Mouse (Mus musculus): ENCODE measurements around the gene Styk1. TPM values are rescaled to one million over a fixed set of nuclear protein-coding genes. Genes with fewer than 3 reads are reported as not detected.
"Not testable (repeated sequence)": the region's sequence is repeated elsewhere in the genome, so short reads cannot be mapped to it uniquely, and the experiment has no call there.

Styk1 gene
- polyA plus RNA-seq, 1 experiment from 2014 or later = 8.0 TPM

- no peaks in the 10 kb centered on the region for H3K4me1 ChIP-seq
- no peaks in the 10 kb centered on the region for H3K9me3 ChIP-seq
- no peak overlapping the region for H3K4me2 ChIP-seq
- H3K4me3 ChIP-seq (replicated peaks) = no peak overlapping the region
- peak overlapping the region; percentile 74; the same call in 1 of the 2 replicates for H3K27ac ChIP-seq
- 69% methylated on average over 7 of the region's 7 CpGs for WGBS
- ATAC-seq (ENCODE audit: insufficient read depth, low FRiP score, low read depth) = peak; percentile 94
- H3K9ac ChIP-seq = no peak overlapping the region
- no peaks in the 10 kb centered on the region for H3K36me3 ChIP-seq
- H3K27me3 ChIP-seq (replicated peaks) = no peaks in the 10 kb centered on the region
These were observed 37.0 kb downstream of the Styk1 start for GRCm38 (mm10) chr6:131316155-131317101.

DNA sequence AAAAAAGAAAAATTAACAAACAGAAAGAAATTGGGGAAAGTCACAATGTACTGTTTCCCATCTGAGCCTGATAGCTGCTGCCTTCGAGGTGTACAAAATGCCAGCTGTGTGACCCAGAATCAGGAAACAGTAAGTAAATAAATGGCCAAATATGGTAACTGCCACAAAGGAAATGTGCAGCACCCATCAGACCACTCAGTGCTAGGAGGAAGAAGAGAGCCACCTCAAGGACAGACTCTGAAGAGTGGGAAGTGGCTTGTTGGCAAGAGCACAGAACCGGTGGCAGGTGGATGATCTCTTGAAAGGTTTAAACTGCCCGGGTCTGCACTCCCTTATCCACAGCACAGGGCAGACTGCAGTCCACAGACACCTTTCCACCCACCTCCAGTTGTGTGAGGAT, 45.4 kb downstream of the Styk1 start:
- H3K36me3 ChIP-seq = no peaks in the 10 kb centered on the region
- ATAC-seq (ENCODE audit: insufficient read depth, low FRiP score, low read depth) = no peak
- WGBS = 39% methylated on average over 3 of the region's 3 CpGs
- no peak overlapping the region for H3K4me2 ChIP-seq
- no peak overlapping the region for H3K4me3 ChIP-seq (replicated peaks)
- H3K9ac ChIP-seq = no peak overlapping the region
- no peaks in the 10 kb centered on the region for H3K9me3 ChIP-seq
- H3K27me3 ChIP-seq (replicated peaks) = no peaks in the 10 kb centered on the region
- no peak overlapping the region for H3K27ac ChIP-seq
- H3K4me1 ChIP-seq = no peaks in the 10 kb centered on the region

DNA sequence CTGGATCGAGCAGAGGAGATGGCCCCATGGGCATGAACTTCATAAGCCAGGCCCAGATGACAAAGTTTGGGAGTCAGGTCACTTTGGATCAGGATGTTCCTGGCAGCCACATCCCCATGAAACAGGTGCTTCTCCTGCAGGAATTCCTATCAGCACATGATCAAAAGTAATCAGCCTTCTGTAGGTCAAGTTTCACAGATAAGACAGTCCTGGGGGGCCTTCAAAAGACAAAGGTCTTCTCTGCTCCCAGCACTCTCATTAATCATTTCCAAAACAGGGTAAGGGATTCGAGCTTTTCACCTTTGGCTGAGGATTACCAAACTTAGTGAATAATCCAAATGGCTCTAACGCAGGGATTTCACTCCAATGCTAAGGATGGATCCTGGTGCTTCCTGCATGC, 48.6 kb downstream of the Styk1 start:
- no peaks in the 10 kb centered on the region for H3K27me3 ChIP-seq (replicated peaks)
- no peaks in the 10 kb centered on the region for H3K9me3 ChIP-seq
- H3K4me3 ChIP-seq (replicated peaks) = no peak overlapping the region
- H3K27ac ChIP-seq = no peak overlapping the region
- ATAC-seq (ENCODE audit: insufficient read depth, low FRiP score, low read depth) = no peak; the same call in 1 of the 2 replicates
- no peak overlapping the region for H3K4me2 ChIP-seq
- no peaks in the 10 kb centered on the region for H3K36me3 ChIP-seq
- H3K4me1 ChIP-seq = no peaks in the 10 kb centered on the region
- 42% methylated on average over 3 of the region's 3 CpGs for WGBS
- H3K9ac ChIP-seq = no peak overlapping the region

- no peak for ATAC-seq (ENCODE audit: insufficient read depth, low FRiP score, low read depth)
- no peaks in the 10 kb centered on the region for H3K4me1 ChIP-seq
- no peaks in the 10 kb centered on the region for H3K9me3 ChIP-seq
These were observed 54.9 kb downstream of the Styk1 start for GRCm38 (mm10) chr6:131298531-131298930.

DNA sequence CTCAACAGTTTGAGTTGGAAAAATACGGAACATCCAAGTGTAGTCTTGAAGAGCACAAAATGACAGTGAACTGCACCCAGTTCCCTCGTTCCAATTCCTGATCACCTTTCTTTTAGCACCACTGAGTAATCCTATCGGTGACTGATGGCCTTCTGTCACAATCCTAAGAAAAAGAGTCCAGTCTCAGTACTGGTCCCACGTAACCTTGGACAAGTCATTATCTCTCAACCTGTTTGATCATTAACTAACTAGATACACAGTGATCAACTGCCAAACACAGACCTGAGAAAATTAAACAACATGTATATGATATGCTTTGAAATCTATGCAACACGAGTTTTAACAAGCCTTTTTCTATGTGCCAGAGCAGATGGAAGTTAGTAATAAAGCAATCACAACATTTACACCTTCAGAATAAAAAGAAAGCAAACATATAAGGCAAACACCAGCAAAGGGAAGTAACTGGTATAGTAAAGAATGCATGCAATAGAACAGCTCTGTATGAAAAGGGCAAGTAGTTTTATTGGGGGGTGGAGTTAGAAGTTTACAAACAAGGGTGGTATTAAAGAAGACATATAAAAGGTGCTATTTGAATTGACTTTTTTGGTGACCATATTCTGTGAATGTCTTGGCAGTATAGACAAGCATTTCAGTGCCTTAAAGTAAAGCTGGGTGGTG, 58.8 kb downstream of the Styk1 start:
- Histone ChIP-seq H3K4me3 (replicated peaks) (no peak overlapping the region), H3K27me3 (replicated peaks) (no peaks in the 10 kb centered on the region), H3K4me2 (no peak overlapping the region), H3K27ac (peak overlapping the region; percentile 55; the same call in 1 of the 2 replicates), H3K9me3 (no peaks in the 10 kb centered on the region), H3K9ac (no peak overlapping the region), H3K36me3 (no peaks in the 10 kb centered on the region), H3K4me1 (peaks cover 7% of the 10 kb centered on the region; the same call in 1 of the 2 replicates)
- peak; percentile 65 for ATAC-seq (ENCODE audit: insufficient read depth, low FRiP score, low read depth)
- WGBS = 63% methylated on average over 5 of the region's 5 CpGs

More at GRCm38 (mm10) chr6:131298531-131298930, 54.9 kb downstream of the Styk1 start:
- Histone ChIP-seq H3K36me3 (no peaks in the 10 kb centered on the region), H3K27me3 (replicated peaks) (no peaks in the 10 kb centered on the region), H3K27ac (no peak overlapping the region), H3K4me3 (replicated peaks) (no peak overlapping the region), H3K4me2 (no peak overlapping the region), H3K9ac (no peak overlapping the region)

DNA sequence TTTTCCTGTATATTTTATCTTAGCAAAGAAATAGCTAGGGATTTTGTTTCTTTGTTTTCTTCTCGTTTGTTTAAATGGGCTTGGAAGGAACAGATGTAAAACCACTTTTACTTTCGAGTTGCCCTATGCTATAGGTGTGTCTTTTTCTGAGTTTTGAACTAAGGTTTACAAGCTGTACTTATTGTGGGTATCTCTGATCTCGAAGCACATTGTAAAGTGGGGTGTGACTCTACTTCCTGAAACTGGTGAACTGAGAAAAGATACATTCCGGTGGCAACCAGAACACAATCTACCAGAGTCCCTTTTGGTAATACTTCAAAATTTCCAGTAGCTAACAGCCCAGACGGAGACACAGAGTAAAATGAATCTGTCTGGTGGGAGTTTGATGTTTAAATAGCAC, 59.5 kb downstream of the Styk1 start:
- peak overlapping the region; percentile 55 for H3K27ac ChIP-seq
- 71% methylated on average over 5 of the region's 5 CpGs for WGBS
- H3K4me3 ChIP-seq (replicated peaks) = no peak overlapping the region
- H3K4me2 ChIP-seq = no peak overlapping the region
- H3K9ac ChIP-seq = no peak overlapping the region
- H3K4me1 ChIP-seq = peaks cover 7% of the 10 kb centered on the region; the same call in 1 of the 2 replicates
- no peaks in the 10 kb centered on the region for H3K27me3 ChIP-seq (replicated peaks)
- H3K9me3 ChIP-seq = no peaks in the 10 kb centered on the region
- ATAC-seq (ENCODE audit: insufficient read depth, low FRiP score, low read depth) = no peak
- no peaks in the 10 kb centered on the region for H3K36me3 ChIP-seq

- WGBS = 2% methylated on average over 51 of the region's 51 CpGs
These were observed 60.2 kb downstream of the Styk1 start, which contains the start of gene Magohb for GRCm38 (mm10) chr6:131292991-131293788. Gene Magohb, minus strand, starts transcription at chr6:131293244.

DNA sequence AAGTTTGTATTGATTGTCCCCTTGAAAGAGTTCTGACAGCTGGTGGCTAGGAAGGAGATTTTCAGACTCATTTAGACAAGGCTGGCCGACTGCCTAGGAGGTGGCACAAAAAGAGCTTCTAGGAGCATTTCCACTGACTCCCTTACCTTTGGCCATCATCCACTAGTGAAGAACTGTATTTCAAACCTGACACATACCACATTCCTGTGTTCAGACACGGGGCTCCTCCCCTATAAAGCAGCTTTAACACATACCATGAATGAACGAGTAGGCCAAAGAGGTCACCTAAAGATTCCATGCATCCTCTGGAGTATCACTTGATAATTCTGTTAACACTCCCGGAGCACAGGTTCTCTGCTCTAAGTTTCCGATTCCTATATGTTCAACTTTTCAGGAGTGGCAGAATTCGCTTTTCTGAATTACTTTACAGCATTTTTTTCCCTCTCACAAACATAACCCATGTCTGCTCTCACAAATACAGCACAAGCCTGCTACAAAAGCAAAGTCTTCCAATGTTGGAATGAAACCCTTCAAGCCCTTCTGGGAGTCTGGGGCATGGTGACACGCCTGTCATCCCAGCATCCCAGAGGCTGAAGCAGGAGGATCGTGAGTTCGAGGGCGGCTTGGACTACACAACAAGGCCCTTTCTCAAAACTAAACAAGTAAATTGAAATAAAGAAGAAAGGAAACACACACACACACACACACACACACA, 61.0 kb downstream of the Styk1 start:
- Histone ChIP-seq H3K4me3 (replicated peaks) (peak overlapping the region; percentile 75), H3K9me3 (no peaks in the 10 kb centered on the region), H3K27ac (peak overlapping the region; percentile 63), H3K4me2 (peak overlapping the region; percentile 61), H3K9ac (peak overlapping the region; percentile 56; the same call in 1 of the 2 replicates), H3K36me3 (no peaks in the 10 kb centered on the region), H3K27me3 (replicated peaks) (no peaks in the 10 kb centered on the region), H3K4me1 (peaks cover 7% of the 10 kb centered on the region; the same call in 1 of the 2 replicates)
- ATAC-seq (ENCODE audit: insufficient read depth, low FRiP score, low read depth) = no peak
- 14% methylated on average over 10 of the region's 10 CpGs for WGBS

More at GRCm38 (mm10) chr6:131292991-131293788, 60.2 kb downstream of the Styk1 start, which contains the start of gene Magohb:
- peak; percentile 65 for ATAC-seq (ENCODE audit: insufficient read depth, low FRiP score, low read depth)
- Histone ChIP-seq H3K9ac (peak within 1 kb of the TSS; percentile 56; the same call in 1 of the 2 replicates), H3K27ac (peak within 1 kb of the TSS; percentile 71), H3K36me3 (no peaks in the 10 kb centered on the region), H3K27me3 (replicated peaks) (no peaks in the 10 kb centered on the region), H3K4me1 (peaks cover 7% of the 10 kb centered on the region; the same call in 1 of the 2 replicates), H3K4me2 (peak within 1 kb of the TSS; percentile 70), H3K4me3 (replicated peaks) (peak within 1 kb of the TSS; percentile 75), H3K9me3 (no peaks in the 10 kb centered on the region)

- Histone ChIP-seq H3K36me3 (no peaks in the 10 kb centered on the region), H3K9ac (no peak overlapping the region), H3K4me2 (no peak overlapping the region), H3K4me3 (replicated peaks) (no peak overlapping the region), H3K9me3 (no peaks in the 10 kb centered on the region), H3K27me3 (replicated peaks) (no peaks in the 10 kb centered on the region), H3K27ac (no peak overlapping the region), H3K4me1 (peaks cover 7% of the 10 kb centered on the region; the same call in 1 of the 2 replicates)
- 20% methylated on average over 2 of the region's 2 CpGs for WGBS
- no peak for ATAC-seq (ENCODE audit: insufficient read depth, low FRiP score, low read depth)
These were observed 63.0 kb downstream of the Styk1 start for GRCm38 (mm10) chr6:131290430-131290829.

DNA sequence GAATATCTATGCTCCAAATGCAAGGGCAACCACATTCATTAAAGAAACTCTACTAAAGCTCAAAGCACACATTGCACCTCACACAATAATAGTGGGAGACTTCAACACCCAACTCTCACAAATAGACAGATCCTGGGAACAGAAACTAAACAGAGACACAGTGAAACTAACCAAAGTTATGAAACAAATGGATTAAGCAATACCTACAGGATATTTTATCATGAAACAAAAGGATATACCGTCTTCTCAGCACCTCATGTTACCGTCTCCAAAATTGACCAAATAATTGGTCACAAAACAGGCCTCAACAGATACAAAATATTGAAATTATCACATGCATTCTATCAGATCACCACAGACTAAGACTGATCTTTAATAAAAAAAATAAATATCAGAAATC, 75.2 kb downstream of the Styk1 start:
- WGBS = 86% methylated on average over 2 of the region's 2 CpGs
- ATAC-seq (ENCODE audit: insufficient read depth, low FRiP score, low read depth) = not testable (repeated sequence)

GRCm38 (mm10) chr6:131276659-131277058, 76.7 kb downstream of the Styk1 start:
- Histone ChIP-seq H3K27me3 (replicated peaks) (no peaks in the 10 kb centered on the region), H3K4me2 (no peak overlapping the region), H3K4me1 (no peaks in the 10 kb centered on the region), H3K27ac (no peak overlapping the region), H3K4me3 (replicated peaks) (no peak overlapping the region), H3K36me3 (no peaks in the 10 kb centered on the region), H3K9ac (no peak overlapping the region), H3K9me3 (no peaks in the 10 kb centered on the region)
- WGBS = 75% methylated on average over 4 of the region's 4 CpGs
- ATAC-seq (ENCODE audit: insufficient read depth, low FRiP score, low read depth) = no peak

More for the DNA sequence above, 75.2 kb downstream of the Styk1 start:
- H3K4me2 ChIP-seq; H3K9me3 ChIP-seq; H3K4me1 ChIP-seq; H3K9ac ChIP-seq; H3K27me3 ChIP-seq (replicated peaks); H3K27ac ChIP-seq; H3K36me3 ChIP-seq; H3K4me3 ChIP-seq (replicated peaks): not testable (repeated sequence)
